Mouse (Mus musculus) spleen, adult 2 months (tissue): ENCODE data around the gene P4hb.

Experiments
- CTCF ChIP-seq: fragments of 200-500 bp; IDR thresholded peaks from 2 replicates; pipeline ENCODE4 v1.5.1; 2011; ENCODE audit warnings: mild to moderate bottlenecking, inconsistent platforms; ENCODE audit not compliant: insufficient read depth, insufficient read length, insufficient replicate concordance; ENCODE audit errors: extremely low read depth
- POLR2A ChIP-seq: fragments of 200-500 bp; IDR thresholded peaks from 2 replicates; pipeline ENCODE4 v1.6.1; 2011; ENCODE audit warnings: low read depth, low read length, inconsistent platforms

DNA sequence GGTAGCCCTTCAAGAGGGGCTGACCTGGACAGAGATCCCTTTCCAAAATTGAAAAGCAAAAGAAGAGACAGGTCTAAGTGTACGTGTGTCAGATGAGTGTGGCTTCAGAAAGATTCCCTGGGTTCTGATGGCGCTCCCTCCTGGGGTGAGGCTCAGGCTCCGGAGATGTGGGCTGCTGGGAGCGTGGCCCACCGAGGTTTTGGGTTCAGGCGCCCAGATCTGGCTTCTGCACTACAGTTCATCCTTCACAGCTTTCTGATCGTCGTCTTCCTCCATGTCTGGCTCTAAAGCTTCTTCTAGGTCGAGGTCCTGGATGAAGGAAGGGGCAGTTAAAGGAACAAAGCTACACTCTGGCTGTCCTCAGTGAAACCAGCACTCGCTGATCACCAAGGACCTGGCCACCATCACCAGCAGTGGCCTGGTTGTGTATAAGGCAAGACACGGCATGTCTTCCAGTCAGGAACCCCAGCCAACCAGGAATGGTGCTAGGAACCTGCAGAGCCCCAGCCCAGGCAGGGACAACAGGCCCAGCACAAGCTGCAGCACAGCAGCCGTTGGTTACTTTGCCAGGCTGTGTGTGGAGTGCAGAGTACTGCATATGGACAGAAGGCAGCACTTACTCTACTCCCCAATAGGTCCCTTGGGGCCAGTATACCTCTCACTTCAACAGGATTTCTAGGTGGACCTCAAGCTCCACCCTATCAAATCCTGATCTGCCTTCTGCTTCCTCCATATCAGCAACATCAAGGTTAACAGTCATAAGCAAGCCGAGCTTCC lies 11.9 kb downstream of the P4hb start:
- TF ChIP-seq CTCF, result no peak
- no peak for TF ChIP-seq POLR2A
